Mouse (Mus musculus): ENCODE results near the gene Gm17651. TPM values are rescaled to one million over a fixed set of nuclear protein-coding genes. Genes with fewer than 3 reads are reported as not detected.

The Gm17651 gene
- not detected in 2 replicates for polyA plus RNA-seq (2012; rRNA removed)

DNA sequence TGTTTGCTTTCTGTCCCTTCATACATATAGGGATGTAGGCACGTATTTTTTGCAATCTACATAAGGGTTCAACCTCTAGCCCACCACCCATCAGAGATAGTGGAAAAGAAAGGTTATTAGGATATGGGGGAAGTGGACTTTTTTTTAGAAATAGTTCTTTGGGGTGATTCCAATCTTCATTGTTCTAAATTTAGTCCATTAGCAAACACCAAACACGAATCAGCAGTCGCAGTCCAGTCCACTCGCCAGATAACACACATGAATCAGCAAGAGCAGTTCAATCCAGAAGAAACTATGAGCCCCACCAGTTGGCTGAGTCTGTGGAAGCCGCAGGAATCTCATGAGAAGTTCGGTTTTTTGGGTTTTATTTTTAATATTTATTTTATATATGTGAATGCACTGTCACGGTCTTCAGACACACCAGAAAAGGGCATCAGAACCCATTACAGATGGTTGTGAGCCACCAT lies at the start of gene Gm17651:
Gm17651 (minus strand) TSS at position 51 of the 467 bp plus-strand sequence.
- TF ChIP-seq POLR2A (IDR thresholded peaks at IDR 0.05; ENCODE audit: extremely low read depth, insufficient read depth, low read length) = no peak
- no peak for TF ChIP-seq CTCF (IDR thresholded peaks at IDR 0.05; ENCODE audit: extremely low read depth, insufficient read depth, low read length)

DNA sequence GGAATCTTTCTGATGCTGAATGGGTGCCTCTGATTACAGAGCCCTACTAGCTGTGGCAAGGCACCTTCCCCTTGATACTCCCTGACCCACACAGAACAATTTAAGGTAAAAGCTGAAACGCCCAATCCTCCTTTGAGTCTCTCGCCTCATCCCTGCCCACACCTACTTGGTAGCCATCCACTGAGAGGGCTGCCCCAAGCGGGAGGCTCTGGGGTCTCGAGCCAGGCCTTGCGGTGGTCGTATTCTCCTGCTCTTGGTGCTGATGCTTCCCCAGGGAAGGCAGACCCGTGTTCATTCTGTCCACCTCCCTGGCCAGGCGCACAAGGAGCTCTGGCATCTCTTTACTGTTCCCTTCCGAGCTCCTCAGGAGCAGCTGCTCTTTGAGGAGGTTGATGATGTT lies 44.6 kb upstream of the Gm17651 start:
- Histone ChIP-seq H3K4me3 (ENCODE audit: insufficient read depth, low read length) (no peak overlapping the region), H3K27ac (ENCODE audit: insufficient read depth, low read length) (no peak overlapping the region), H3K4me1 (ENCODE audit: control insufficient read depth, insufficient read depth, low read length) (no peaks in the 10 kb centered on the region; the same call in 1 of the 2 replicates)
- TF ChIP-seq CTCF (IDR thresholded peaks at IDR 0.05; ENCODE audit: extremely low read depth, insufficient read depth, low read length) (no peak), POLR2A (IDR thresholded peaks at IDR 0.05; ENCODE audit: extremely low read depth, insufficient read depth, low read length) (no peak)

More for the DNA sequence above, at the start of gene Gm17651:
- Histone ChIP-seq H3K4me1 (ENCODE audit: control insufficient read depth, insufficient read depth, low read length) (no peaks in the 10 kb centered on the region), H3K4me3 (ENCODE audit: insufficient read depth, low read length) (no peak within 1 kb of the TSS), H3K27ac (ENCODE audit: insufficient read depth, low read length) (no peak within 1 kb of the TSS)

DNA sequence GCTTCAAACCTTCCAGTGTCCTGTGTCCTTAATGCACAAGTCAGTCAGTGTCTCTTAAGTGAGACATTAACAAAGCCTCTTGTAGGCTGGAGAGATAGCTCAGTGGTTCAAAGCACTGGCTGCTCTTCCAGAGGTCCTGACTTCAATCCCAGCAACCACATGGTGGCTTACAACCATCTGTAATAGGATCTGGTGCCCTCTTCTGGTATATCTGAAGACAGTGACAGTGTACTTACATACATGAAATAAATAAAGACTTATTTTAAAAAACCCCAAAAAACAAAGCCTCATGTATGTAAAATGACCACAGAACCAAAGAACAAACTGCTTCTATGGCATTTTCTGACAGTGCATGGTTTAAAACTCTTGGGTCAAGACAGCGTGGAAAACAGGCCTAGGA lies 41.4 kb upstream of the Gm17651 start:
- no peaks in the 10 kb centered on the region; the same call in 1 of the 2 replicates for H3K4me1 ChIP-seq (ENCODE audit: control insufficient read depth, insufficient read depth, low read length)
- TF ChIP-seq CTCF (IDR thresholded peaks at IDR 0.05; ENCODE audit: extremely low read depth, insufficient read depth, low read length) (no peak), POLR2A (IDR thresholded peaks at IDR 0.05; ENCODE audit: extremely low read depth, insufficient read depth, low read length) (no peak)
- no peak overlapping the region for H3K27ac ChIP-seq (ENCODE audit: insufficient read depth, low read length)
- no peak overlapping the region for H3K4me3 ChIP-seq (ENCODE audit: insufficient read depth, low read length)

GRCm38 (mm10) chr3:97710881-97711280 lies 36.4 kb upstream of the Gm17651 start:
- Histone ChIP-seq H3K4me3 (ENCODE audit: insufficient read depth, low read length) (no peak overlapping the region), H3K27ac (ENCODE audit: insufficient read depth, low read length) (no peak overlapping the region), H3K4me1 (ENCODE audit: control insufficient read depth, insufficient read depth, low read length) (no peaks in the 10 kb centered on the region; the same call in 1 of the 2 replicates)
- TF ChIP-seq POLR2A (IDR thresholded peaks at IDR 0.05; ENCODE audit: extremely low read depth, insufficient read depth, low read length) (no peak), CTCF (IDR thresholded peaks at IDR 0.05; ENCODE audit: extremely low read depth, insufficient read depth, low read length) (no peak)

- Histone ChIP-seq H3K4me3 (ENCODE audit: insufficient read depth, low read length) (no peak overlapping the region), H3K4me1 (ENCODE audit: control insufficient read depth, insufficient read depth, low read length) (no peaks in the 10 kb centered on the region; the same call in 1 of the 2 replicates), H3K27ac (ENCODE audit: insufficient read depth, low read length) (no peak overlapping the region)
- TF ChIP-seq CTCF (IDR thresholded peaks at IDR 0.05; ENCODE audit: extremely low read depth, insufficient read depth, low read length) (no peak), POLR2A (IDR thresholded peaks at IDR 0.05; ENCODE audit: extremely low read depth, insufficient read depth, low read length) (no peak)
Observed at GRCm38 (mm10) chr3:97710134-97710533, 35.6 kb upstream of the Gm17651 start.

DNA sequence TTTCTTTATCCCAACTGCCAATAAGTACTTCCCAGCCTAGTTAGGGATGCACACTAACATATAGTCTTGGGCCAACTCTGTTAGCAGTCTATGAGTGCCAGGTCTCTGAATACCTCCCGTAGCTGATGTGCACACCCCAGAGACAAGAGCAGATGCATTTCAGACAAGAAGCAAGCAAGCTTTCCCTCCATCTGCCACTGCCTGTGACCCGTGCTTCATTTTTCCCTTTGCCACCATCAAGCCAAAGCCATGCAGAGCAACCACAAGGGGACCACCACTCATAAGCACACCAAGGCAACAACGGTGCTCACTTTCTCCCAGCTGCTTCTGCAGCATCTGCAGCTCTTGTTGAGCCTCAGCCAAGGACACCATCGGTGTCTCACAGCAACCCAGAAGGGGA lies 32.1 kb upstream of the Gm17651 start:
- TF ChIP-seq CTCF (IDR thresholded peaks at IDR 0.05; ENCODE audit: extremely low read depth, insufficient read depth, low read length) = no peak
- no peak for TF ChIP-seq POLR2A (IDR thresholded peaks at IDR 0.05; ENCODE audit: extremely low read depth, insufficient read depth, low read length)
- Histone ChIP-seq H3K4me1 (ENCODE audit: control insufficient read depth, insufficient read depth, low read length) (no peaks in the 10 kb centered on the region), H3K4me3 (ENCODE audit: insufficient read depth, low read length) (no peak overlapping the region), H3K27ac (ENCODE audit: insufficient read depth, low read length) (no peak overlapping the region)

DNA sequence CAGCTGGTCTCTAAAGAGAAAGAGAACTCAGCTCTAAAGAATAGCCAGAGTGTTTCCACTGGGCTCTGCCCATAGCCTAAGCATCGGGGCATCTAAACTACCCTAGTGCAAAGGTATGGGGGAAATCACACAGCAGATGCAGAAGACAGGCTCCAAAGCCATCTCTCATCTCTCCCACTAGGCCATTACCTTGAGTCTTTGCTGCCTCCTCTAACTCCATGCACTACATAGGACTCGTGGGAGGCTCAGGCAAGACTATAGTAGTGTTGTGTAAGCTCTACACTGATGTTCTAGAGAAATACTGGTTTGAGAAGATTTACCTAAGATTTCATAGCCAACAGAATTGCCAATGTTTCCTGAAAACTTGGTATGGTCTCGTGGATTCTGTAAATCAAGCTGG lies 31.0 kb upstream of the Gm17651 start:
- TF ChIP-seq CTCF (IDR thresholded peaks at IDR 0.05; ENCODE audit: extremely low read depth, insufficient read depth, low read length) (no peak), POLR2A (IDR thresholded peaks at IDR 0.05; ENCODE audit: extremely low read depth, insufficient read depth, low read length) (no peak)
- H3K27ac ChIP-seq (ENCODE audit: insufficient read depth, low read length) = no peak overlapping the region
- no peaks in the 10 kb centered on the region for H3K4me1 ChIP-seq (ENCODE audit: control insufficient read depth, insufficient read depth, low read length)
- no peak overlapping the region for H3K4me3 ChIP-seq (ENCODE audit: insufficient read depth, low read length)

- no peak for TF ChIP-seq POLR2A (IDR thresholded peaks at IDR 0.05; ENCODE audit: extremely low read depth, insufficient read depth, low read length)
- TF ChIP-seq CTCF (IDR thresholded peaks at IDR 0.05; ENCODE audit: extremely low read depth, insufficient read depth, low read length) = no peak
- no peak overlapping the region for H3K27ac ChIP-seq (ENCODE audit: insufficient read depth, low read length)
- H3K4me3 ChIP-seq (ENCODE audit: insufficient read depth, low read length) = no peak overlapping the region
- H3K4me1 ChIP-seq (ENCODE audit: control insufficient read depth, insufficient read depth, low read length) = no peaks in the 10 kb centered on the region
Observed at GRCm38 (mm10) chr3:97702448-97703080, 28.1 kb upstream of the Gm17651 start.

- H3K27ac ChIP-seq (ENCODE audit: insufficient read depth, low read length) = no peak overlapping the region
- TF ChIP-seq CTCF (IDR thresholded peaks at IDR 0.05; ENCODE audit: extremely low read depth, insufficient read depth, low read length) = no peak
- TF ChIP-seq POLR2A (IDR thresholded peaks at IDR 0.05; ENCODE audit: extremely low read depth, insufficient read depth, low read length) = no peak
- no peak overlapping the region for H3K4me3 ChIP-seq (ENCODE audit: insufficient read depth, low read length)
- no peaks in the 10 kb centered on the region for H3K4me1 ChIP-seq (ENCODE audit: control insufficient read depth, insufficient read depth, low read length)
Observed at GRCm38 (mm10) chr3:97701198-97701597, 26.7 kb upstream of the Gm17651 start.

- TF ChIP-seq POLR2A (IDR thresholded peaks at IDR 0.05; ENCODE audit: extremely low read depth, insufficient read depth, low read length) = no peak
- no peak for TF ChIP-seq CTCF (IDR thresholded peaks at IDR 0.05; ENCODE audit: extremely low read depth, insufficient read depth, low read length)
- H3K4me1 ChIP-seq (ENCODE audit: control insufficient read depth, insufficient read depth, low read length) = no peaks in the 10 kb centered on the region
Observed at GRCm38 (mm10) chr3:97699061-97699460, 24.6 kb upstream of the Gm17651 start.

More at GRCm38 (mm10) chr3:97699061-97699460, 24.6 kb upstream of the Gm17651 start:
- H3K27ac ChIP-seq (ENCODE audit: insufficient read depth, low read length) = no peak overlapping the region
- no peak overlapping the region for H3K4me3 ChIP-seq (ENCODE audit: insufficient read depth, low read length)

Measured in cortical plate, adult 2 months (tissue).